Mouse (Mus musculus): ENCODE measurements around the gene Cct6b. TPM values are rescaled to one million over a fixed set of nuclear protein-coding genes. Genes with fewer than 3 reads are reported as not detected.
"Not testable (repeated sequence)": the region's sequence is repeated elsewhere in the genome, so short reads cannot be mapped to it uniquely, and the experiment has no call there.

Cct6b gene
- total RNA-seq, 1 experiment from 2014 or later, result 0.59 TPM

- no peak for DNase-seq
Observed at GRCm38 (mm10) chr11:82705082-82705481, 59.0 kb downstream of the Cct6b start.

GRCm38 (mm10) chr11:82699865-82700410 lies 64.2 kb downstream of the Cct6b start:
- DNase-seq, result no peak

GRCm38 (mm10) chr11:82695930-82696329 lies 68.2 kb downstream of the Cct6b start:
- no peak for DNase-seq

- not testable (repeated sequence) for DNase-seq
Observed at GRCm38 (mm10) chr11:82694947-82695346, 69.2 kb downstream of the Cct6b start.

GRCm38 (mm10) chr11:82692668-82693067 lies 71.5 kb downstream of the Cct6b start:
- DNase-seq, result no peak

GRCm38 (mm10) chr11:82690476-82690875 lies 73.6 kb downstream of the Cct6b start:
- no peak for DNase-seq

- no peak for DNase-seq
Observed at GRCm38 (mm10) chr11:82687668-82688067, 76.5 kb downstream of the Cct6b start.

GRCm38 (mm10) chr11:82684676-82685075 lies 79.4 kb downstream of the Cct6b start:
- peak; percentile 67 for DNase-seq

GRCm38 (mm10) chr11:82683765-82684505 lies 80.2 kb downstream of the Cct6b start:
- DNase-seq, result no peak

- DNase-seq, result no peak
Observed at GRCm38 (mm10) chr11:82678561-82678960, 85.6 kb downstream of the Cct6b start.

Other genes with a start within 250 kb of the Cct6b start
- 20.1 and 21.7 TPM in 2 replicates for gene Zfp830, start within 50 bp of the Cct6b start, total RNA-seq (2021)
- gene Lig3, start 16.8 kb upstream of the Cct6b start, total RNA-seq (2021), result 22.0 and 22.5 TPM in 2 replicates
- 7.8 and 11.8 TPM in 2 replicates for gene Rffl, start 106.9 kb upstream of the Cct6b start, total RNA-seq (2021)
- gene Rad51d, start 126.3 kb upstream of the Cct6b start, total RNA-seq (2021), result 15.0 and 15.4 TPM in 2 replicates
- gene Fndc8, start 127.8 kb upstream of the Cct6b start, total RNA-seq (2021), result 0.15 and 0.23 TPM in 2 replicates
- gene Nle1, start 144.1 kb upstream of the Cct6b start, total RNA-seq (2021), result 17.7 and 26.5 TPM in 2 replicates
- gene Unc45b, start 146.2 kb upstream of the Cct6b start, total RNA-seq (2021), result 18.7 and 24.2 TPM in 2 replicates
- 56.2 and 66.5 TPM in 2 replicates for gene Slfn5, start 187.0 kb upstream of the Cct6b start, total RNA-seq (2021)
- 10.8 and 10.9 TPM in 2 replicates for gene Slfn9, start 227.5 kb upstream of the Cct6b start, total RNA-seq (2021)